Mouse (Mus musculus): ENCODE measurements around the gene Azin2. TPM values are rescaled to one million over a fixed set of nuclear protein-coding genes. Genes with fewer than 3 reads are reported as not detected.

Gene Azin2
- total and polyA plus RNA-seq, 3 experiments: 0.39 to 2.3 TPM; not detected in 1

DNA sequence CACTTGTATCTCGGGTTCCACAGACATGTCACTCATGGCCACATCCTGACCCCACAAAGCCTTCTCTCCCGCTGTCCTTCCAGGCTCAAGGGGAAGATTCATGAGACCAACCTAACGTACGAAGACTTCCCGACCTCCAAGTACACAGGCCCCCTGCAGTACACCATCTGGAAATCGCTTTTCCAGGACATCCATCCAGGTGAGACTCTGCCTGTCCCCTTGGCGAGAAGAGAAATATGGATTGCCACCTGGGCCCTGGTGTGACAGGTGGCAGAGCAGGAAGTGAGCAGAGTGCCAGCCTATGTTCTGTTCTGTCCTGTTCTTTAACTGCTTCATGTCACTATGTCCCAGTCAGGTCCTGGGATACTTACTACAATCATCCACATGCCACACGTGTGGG is 59.9 kb downstream of the Azin2 start:
- Histone ChIP-seq H3K9me3 (replicated peaks; ENCODE audit: insufficient read depth, low read length) (no peaks in the 10 kb centered on the region), H3K27me3 (ENCODE audit: control insufficient read depth in 1 of 2, insufficient read depth in 2 of 2, low read length in 2 of 2) (no peaks in the 10 kb centered on the region), H3K79me2 (ENCODE audit: control insufficient read depth, insufficient read depth, low read length, poor library complexity) (no peaks in the 10 kb centered on the region), H3K4me3 (ENCODE audit: control insufficient read depth in 1 of 2, insufficient read depth in 1 of 2, low read depth in 2 of 2, low read length in 2 of 2) (no peak overlapping the region), H3K4me1 (ENCODE audit: control insufficient read depth in 1 of 2, insufficient read depth in 2 of 2, low read length in 2 of 2) (no peaks in the 10 kb centered on the region), H3K27ac (ENCODE audit: control insufficient read depth, low read depth, low read length) (no peak overlapping the region), H3K9ac (ENCODE audit: control insufficient read depth, low read depth, low read length, poor library complexity, severe bottlenecking) (no peak overlapping the region), H3K36me3 (ENCODE audit: control insufficient read depth in 1 of 2, insufficient read depth in 2 of 2, low read length in 2 of 2) (no peaks in the 10 kb centered on the region)
- no peak for TF ChIP-seq MXI1 (IDR thresholded peaks at IDR 0.05; ENCODE audit: low read depth, low read length)
- no peak for TF ChIP-seq TCF12 (IDR thresholded peaks at IDR 0.05; ENCODE audit: low read depth, low read length)
- no peak for TF ChIP-seq CHD1 (IDR thresholded peaks at IDR 0.05; ENCODE audit: low read depth, low read length)
- DNase-seq (ENCODE audit: low read depth, low spot score): no peak

DNA sequence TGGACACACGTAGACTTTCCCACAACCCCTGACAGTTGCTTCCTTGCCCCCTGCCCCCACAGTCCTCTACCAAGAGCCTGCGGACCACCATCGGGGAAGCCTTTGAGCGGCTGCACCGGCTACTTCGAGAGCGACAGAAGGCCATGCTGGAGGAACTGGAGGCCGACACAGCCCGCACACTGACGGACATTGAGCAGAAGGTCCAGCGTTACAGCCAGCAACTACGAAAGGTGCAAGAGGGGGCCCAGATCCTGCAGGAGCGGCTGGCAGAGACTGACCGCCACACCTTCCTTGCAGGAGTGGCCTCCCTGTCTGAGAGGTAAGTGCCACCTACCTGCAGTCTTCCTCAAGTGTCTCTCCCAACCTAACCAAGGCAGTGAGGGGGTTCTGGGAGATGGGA is 61.8 kb downstream of the Azin2 start:
- TF ChIP-seq RCOR1 (IDR thresholded peaks at IDR 0.05; ENCODE audit: low read depth, low read length) (no peak), POLR2A (IDR thresholded peaks at IDR 0.05; ENCODE audit: control insufficient read depth in 1 of 2, insufficient read depth in 1 of 2, low read depth in 1 of 2, low read length in 2 of 2, poor library complexity in 1 of 2) (no peak), CHD2 (IDR thresholded peaks at IDR 0.05; ENCODE audit: low read length) (no peak), GABPA (IDR thresholded peaks at IDR 0.05; ENCODE audit: low read depth, low read length) (no peak), NRF1 (IDR thresholded peaks at IDR 0.05; ENCODE audit: insufficient read depth, low read depth, low read length, poor library complexity, severe bottlenecking) (no peak), HCFC1 (IDR thresholded peaks at IDR 0.05; ENCODE audit: low read depth, low read length) (no peak), JUND (IDR thresholded peaks at IDR 0.05; ENCODE audit: low read depth, low read length) (no peak)
- H3K79me2 ChIP-seq (ENCODE audit: control insufficient read depth, insufficient read depth, low read length, poor library complexity): no peaks in the 10 kb centered on the region
- no peaks in the 10 kb centered on the region for H3K36me3 ChIP-seq (ENCODE audit: control insufficient read depth in 1 of 2, insufficient read depth in 2 of 2, low read length in 2 of 2)
- no peak overlapping the region for H3K27ac ChIP-seq (ENCODE audit: control insufficient read depth, low read depth, low read length)
- H3K9me3 ChIP-seq (replicated peaks; ENCODE audit: insufficient read depth, low read length): no peaks in the 10 kb centered on the region
- DNase-seq (ENCODE audit: low read depth, low spot score): no peak
- H3K27me3 ChIP-seq (ENCODE audit: control insufficient read depth in 1 of 2, insufficient read depth in 2 of 2, low read length in 2 of 2): no peaks in the 10 kb centered on the region
- no peaks in the 10 kb centered on the region for H3K4me1 ChIP-seq (ENCODE audit: control insufficient read depth in 1 of 2, insufficient read depth in 2 of 2, low read length in 2 of 2)
- no peak overlapping the region for H3K4me3 ChIP-seq (ENCODE audit: control insufficient read depth in 1 of 2, insufficient read depth in 1 of 2, low read depth in 2 of 2, low read length in 2 of 2)
- H3K9ac ChIP-seq (ENCODE audit: control insufficient read depth, low read depth, low read length, poor library complexity, severe bottlenecking): no peak overlapping the region

DNA sequence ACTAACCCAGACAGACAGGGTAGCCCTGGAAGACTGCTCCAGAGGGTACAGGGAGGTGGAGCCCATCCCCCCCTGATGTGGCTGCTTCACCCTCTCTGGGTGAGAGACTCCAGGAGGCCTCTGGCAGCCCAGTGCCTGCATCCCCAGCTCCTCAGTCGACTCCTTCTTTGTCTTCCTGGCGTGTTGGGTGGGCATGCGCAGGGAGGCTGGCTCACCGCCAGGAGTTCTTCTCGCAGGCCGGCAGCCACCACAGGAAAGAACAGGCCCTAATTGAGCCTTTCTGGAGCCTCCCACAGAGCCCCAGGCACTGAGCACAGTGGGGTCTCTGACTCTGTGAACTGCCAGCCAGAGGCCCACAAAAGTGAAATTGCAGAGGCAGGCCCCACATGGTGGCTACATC is 62.9 kb downstream of the Azin2 start:
- Histone ChIP-seq H3K27ac (ENCODE audit: control insufficient read depth, low read depth, low read length) (no peak overlapping the region), H3K4me3 (ENCODE audit: control insufficient read depth in 1 of 2, insufficient read depth in 1 of 2, low read depth in 2 of 2, low read length in 2 of 2) (no peak overlapping the region), H3K4me1 (ENCODE audit: control insufficient read depth in 1 of 2, insufficient read depth in 2 of 2, low read length in 2 of 2) (no peaks in the 10 kb centered on the region), H3K36me3 (ENCODE audit: control insufficient read depth in 1 of 2, insufficient read depth in 2 of 2, low read length in 2 of 2) (no peaks in the 10 kb centered on the region), H3K79me2 (ENCODE audit: control insufficient read depth, insufficient read depth, low read length, poor library complexity) (no peaks in the 10 kb centered on the region), H3K27me3 (ENCODE audit: control insufficient read depth in 1 of 2, insufficient read depth in 2 of 2, low read length in 2 of 2) (no peaks in the 10 kb centered on the region), H3K9ac (ENCODE audit: control insufficient read depth, low read depth, low read length, poor library complexity, severe bottlenecking) (no peak overlapping the region), H3K9me3 (replicated peaks; ENCODE audit: insufficient read depth, low read length) (no peaks in the 10 kb centered on the region)
- no peak for TF ChIP-seq CHD2 (IDR thresholded peaks at IDR 0.05; ENCODE audit: low read length)
- no peak for TF ChIP-seq RAD21 (IDR thresholded peaks at IDR 0.05; ENCODE audit: low read depth, low read length)
- TF ChIP-seq ZKSCAN1 (IDR thresholded peaks at IDR 0.05; ENCODE audit: low read depth, low read length): no peak
- no peak for DNase-seq (ENCODE audit: low read depth, low spot score)

Data from MEL (cell line).